ENCODE assay signal across 12 mouse cellular contexts in genomic region chr5:117574894-117575293, GRCm38 (mm10).
DNase-seq lines count a peak whose midpoint lies in the region.
"Had no signal": no experiment of that assay in that cellular context is flagged by ENCODE, and none has a peak within 500 bp of the region (broad histone marks: within the 10 kb centered on the region; RNA-seq: fewer than 3 reads in every experiment).

No protein-coding gene starts in this region.

- H3K9me3 ChIP-seq in embryonic facial prominence, embryonic 10.5 days: no peaks in the 10 kb centered on the region
- H3K9me3 ChIP-seq: embryonic facial prominence, embryonic 15.5 days; liver, embryonic 13.5 days had no signal

- H3K27ac ChIP-seq in embryonic facial prominence, embryonic 10.5 days (replicated peaks): no peak overlapping the region
- H3K27ac ChIP-seq: embryonic facial prominence, embryonic 15.5 days; liver, embryonic 13.5 days had no signal

- no peaks in the 10 kb centered on the region for H3K4me1 ChIP-seq in embryonic facial prominence, embryonic 10.5 days
- H3K4me1 ChIP-seq: embryonic facial prominence, embryonic 15.5 days; liver, embryonic 13.5 days had no signal

- no peaks in the 10 kb centered on the region for H3K27me3 ChIP-seq in embryonic facial prominence, embryonic 10.5 days (replicated peaks; ENCODE audit: low read depth, poor library complexity, severe bottlenecking)
- H3K27me3 ChIP-seq: embryonic facial prominence, embryonic 15.5 days; liver, embryonic 13.5 days had no signal

- H3K36me3 ChIP-seq in embryonic facial prominence, embryonic 10.5 days (replicated peaks): no peaks in the 10 kb centered on the region
- H3K36me3 ChIP-seq: embryonic facial prominence, embryonic 15.5 days; liver, embryonic 13.5 days had no signal

- no peak overlapping the region for H3K4me3 ChIP-seq in embryonic facial prominence, embryonic 10.5 days
- H3K4me3 ChIP-seq: embryonic facial prominence, embryonic 15.5 days; liver, embryonic 13.5 days had no signal

- DNase-seq in cerebellum, postnatal 25 days: peak; percentile 50 to 60
- DNase-seq in cerebellum, postnatal 4 days (ENCODE audit: low spot score in 2 of 2): no peak
- DNase-seq in right cerebral cortex, adult 2 months (ENCODE audit: low spot score in 2 of 2): peak; percentile 50 to 51
- no peak for DNase-seq in right cerebral cortex, postnatal 14 days
- DNase-seq in kidney, postnatal 25 days: peak; percentile 34 to 63
- no peak for DNase-seq in embryonic facial prominence, embryonic 10.5 days (ENCODE audit: low spot score)
- DNase-seq in embryo, embryonic 11 days: no peak
- DNase-seq in ovary, postnatal 14 days (ENCODE audit: low spot score): no peak
- DNase-seq: heart, postnatal 14 days; liver, embryonic 13.5 days; lung, postnatal 36 days had no signal

- 81% methylated on average over 7 of the region's 7 CpGs for WGBS in embryonic facial prominence, embryonic 10.5 days

Comparison
In these comparisons a context has a peak if more than half of its experiments do, and no peak if none do; other contexts are left out.
1. DNase-seq: peak in cerebellum, postnatal 25 days (2 of 2), right cerebral cortex, adult 2 months (2 of 2) and kidney, postnatal 25 days (2 of 2); none in cerebellum, postnatal 4 days (0 of 2), right cerebral cortex, postnatal 14 days (single experiment), embryonic facial prominence, embryonic 10.5 days (single experiment), embryo, embryonic 11 days (single experiment) and ovary, postnatal 14 days (single experiment).